Mouse (Mus musculus): Measurements from ENCODE around the gene Sema3a.

GRCm38 (mm10) chr5:13550953-13551352 lies 425.7 kb downstream of the Sema3a start:
- TF ChIP-seq CTCF (IDR thresholded peaks at IDR 0.05; ENCODE audit: extremely low read depth, insufficient read depth, low read length): no peak
- TF ChIP-seq POLR2A (IDR thresholded peaks at IDR 0.05; ENCODE audit: extremely low read depth, insufficient read depth, low read length): no peak
